Mouse (Mus musculus): ENCODE measurements around the gene Wdr90. TPM values are rescaled to one million over a fixed set of nuclear protein-coding genes. Genes with fewer than 3 reads are reported as not detected.

The Wdr90 gene
- polyA plus RNA-seq, 2 experiments from 2014 or later: 3.4 to 6.8 TPM

DNA sequence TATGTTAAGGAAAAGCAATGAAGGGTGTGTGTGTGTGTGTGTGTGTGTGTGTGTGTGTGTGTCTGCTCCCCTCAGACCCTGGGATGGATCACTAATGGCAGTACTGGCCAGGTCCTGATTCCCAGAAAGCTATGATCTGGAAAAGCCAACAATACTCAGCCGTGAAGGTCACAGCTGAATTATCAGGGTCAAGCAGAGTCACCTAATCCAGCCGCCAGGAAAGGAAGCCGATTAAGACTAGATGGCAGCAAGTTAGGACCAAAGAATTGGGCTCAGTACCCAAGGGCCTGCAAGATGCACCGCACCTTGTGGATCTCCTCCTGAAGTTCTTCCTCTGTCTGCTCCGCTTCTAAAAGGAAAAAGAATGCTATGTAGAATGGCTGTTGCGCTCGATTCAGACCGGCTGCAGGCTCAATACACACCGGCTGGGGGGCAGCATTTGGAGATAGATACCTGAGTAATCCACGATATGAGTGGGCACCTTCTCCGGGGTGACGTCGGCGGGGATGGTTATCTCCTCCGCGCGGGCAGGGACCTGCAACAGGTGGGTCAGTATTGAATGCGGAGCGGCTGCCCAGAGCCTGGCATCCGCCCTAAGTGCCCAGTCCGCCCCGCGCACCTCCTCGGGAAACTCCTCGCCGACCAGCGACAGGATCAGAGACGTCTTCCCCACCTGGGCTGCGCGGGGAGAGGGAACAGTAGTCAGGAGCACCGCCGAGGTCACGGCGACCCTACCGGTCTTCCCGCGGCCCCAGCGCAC, 17.5 kb downstream of the Wdr90 start:
- no peak for ATAC-seq

GRCm38 (mm10) chr17:25843122-25843521, 18.2 kb downstream of the Wdr90 start:
- no peak for ATAC-seq

DNA sequence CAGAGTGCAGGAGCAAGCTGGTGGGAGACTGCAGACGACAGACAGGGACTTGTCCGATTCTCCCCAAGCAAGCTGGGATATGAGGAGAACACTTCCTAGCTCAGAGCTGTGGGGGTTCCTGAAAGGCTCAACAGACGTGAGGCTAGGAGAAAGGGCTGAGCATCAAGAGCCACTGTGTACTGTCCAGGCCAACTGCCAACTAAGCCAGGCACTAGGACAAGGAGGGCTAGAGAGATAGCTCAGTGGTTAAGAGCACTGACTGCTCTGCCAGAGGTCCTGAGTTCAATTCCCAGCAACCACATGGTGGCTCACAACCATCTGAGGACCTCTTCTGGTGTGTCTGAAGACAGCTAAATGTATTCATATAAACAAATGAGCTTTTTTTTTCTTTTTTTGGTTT, 18.8 kb downstream of the Wdr90 start:
- no peak for ATAC-seq

DNA sequence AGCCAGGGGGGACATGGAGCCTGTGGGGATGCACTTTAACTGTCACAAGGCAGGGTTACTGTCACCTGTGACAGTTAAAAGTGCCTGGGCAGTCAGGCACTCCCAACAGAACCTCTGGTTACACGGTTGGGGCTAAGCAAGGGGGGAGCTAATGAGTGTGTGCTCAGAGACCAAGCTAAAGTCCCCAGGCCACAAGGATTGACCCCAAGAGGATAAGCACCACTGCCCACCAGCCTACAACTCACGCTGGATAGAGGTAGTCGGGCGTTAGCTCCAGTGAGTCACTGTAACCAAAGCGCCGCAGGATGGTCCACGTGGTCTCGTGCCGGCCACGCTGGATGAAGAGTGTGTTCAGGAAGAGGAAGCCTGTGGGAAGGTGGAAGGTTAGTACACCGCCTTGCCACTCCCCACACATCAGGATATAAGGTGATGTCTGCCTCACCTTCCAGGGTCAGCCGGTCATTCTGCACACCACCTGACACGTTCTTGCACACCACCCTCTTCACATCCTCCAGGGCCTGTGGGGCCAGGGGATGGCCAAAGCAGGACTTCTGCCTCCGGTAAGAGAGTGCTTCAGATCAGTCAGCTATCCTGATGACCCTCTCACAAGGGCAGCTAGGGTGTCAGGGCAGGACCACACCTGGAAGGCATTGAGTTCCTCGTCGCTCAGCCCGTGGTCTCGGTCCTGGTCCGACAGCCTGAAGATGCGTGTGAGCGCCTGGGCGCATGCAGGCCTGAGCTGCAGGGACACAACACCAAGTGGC, 20.0 kb downstream of the Wdr90 start, which contains the start of gene Gm20683:
Gene Gm20683 (minus strand): TSS at position 647 of the 764 bp plus-strand sequence.
- no peak for ATAC-seq

DNA sequence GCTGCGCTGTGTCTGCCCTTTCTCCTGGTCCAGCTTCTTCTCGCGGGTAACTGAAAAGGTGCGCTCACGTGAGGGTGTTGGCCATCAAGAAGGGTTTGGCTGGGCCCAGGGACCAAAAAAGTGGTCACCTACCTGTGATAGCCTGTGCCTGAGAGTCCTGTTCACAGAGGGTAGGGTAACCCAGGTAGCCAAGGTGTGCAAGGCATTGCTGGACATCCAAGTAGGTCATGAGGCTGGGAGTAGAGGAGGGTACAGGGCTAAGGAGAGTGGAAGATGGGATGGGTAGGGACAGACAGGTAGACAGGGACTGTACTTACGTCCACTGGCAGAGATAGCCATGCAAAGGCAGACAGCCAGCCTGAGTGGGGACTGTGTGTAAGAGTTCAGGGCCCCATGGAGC, 20.8 kb downstream of the Wdr90 start:
- no peak for ATAC-seq

DNA sequence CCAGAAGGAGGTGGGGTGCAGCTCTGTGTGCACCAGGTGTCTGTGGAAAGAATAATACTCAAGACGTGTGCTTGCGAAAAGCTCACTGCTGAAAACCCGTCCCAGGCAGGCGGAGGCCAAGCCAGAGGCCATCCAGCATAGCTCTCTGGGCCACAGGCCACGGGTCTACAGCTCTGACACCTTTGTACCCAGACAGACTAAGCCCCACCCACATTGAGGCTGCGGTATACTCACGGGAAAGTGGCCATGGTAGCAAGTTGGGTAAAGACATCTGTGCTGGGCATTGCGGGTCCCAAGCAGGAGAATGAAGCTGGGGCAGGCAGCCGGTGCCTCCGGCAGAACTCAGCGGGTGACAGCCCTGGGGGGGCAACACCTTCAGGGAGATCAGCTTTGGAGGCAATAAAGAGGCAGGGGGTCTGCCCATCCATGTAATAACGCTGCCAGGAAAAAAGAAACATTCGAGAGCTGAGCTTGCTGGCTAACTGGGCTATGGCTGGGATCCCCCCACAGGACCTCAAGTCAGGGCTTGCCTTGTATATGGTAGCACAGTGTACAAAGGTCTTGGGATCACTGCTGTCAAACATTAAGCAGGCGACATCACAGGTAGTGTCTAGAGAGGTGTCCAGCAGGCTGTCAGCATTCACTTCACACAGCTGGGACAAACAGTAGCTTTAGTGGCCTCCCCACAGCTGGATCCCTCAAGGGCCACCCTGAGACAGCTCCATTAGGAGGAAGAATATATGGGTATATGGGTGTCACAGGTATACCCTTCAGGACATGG, 21.7 kb downstream of the Wdr90 start:
- ATAC-seq: no peak

GRCm38 (mm10) chr17:25838904-25839303, 22.4 kb downstream of the Wdr90 start:
- ATAC-seq: no peak

DNA sequence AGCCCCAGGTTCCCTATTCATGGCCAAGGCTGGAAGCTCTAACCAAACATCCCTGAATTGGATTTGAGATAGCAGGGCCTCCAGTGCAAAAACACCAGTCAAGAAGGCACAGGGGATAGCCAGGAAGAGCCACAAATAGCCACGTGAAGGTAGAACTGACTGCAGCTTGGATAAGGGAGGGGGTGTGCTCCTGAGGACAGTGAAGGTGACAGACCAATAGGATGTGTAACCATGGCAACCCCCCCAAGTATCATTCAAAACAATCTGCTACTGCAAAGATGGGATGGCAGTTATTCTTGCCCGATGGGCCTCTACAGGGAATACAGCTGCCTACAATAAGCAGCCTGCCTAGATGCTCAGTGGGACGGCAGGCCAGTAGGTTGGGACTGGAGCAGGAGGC, 23.8 kb downstream of the Wdr90 start:
- ATAC-seq: no peak

- ATAC-seq: no peak
Observed at GRCm38 (mm10) chr17:25837076-25837410, 24.3 kb downstream of the Wdr90 start, which contains the start of gene Rhbdl1. TSS of gene Rhbdl1 (minus strand) at chr17:25837295.

DNA sequence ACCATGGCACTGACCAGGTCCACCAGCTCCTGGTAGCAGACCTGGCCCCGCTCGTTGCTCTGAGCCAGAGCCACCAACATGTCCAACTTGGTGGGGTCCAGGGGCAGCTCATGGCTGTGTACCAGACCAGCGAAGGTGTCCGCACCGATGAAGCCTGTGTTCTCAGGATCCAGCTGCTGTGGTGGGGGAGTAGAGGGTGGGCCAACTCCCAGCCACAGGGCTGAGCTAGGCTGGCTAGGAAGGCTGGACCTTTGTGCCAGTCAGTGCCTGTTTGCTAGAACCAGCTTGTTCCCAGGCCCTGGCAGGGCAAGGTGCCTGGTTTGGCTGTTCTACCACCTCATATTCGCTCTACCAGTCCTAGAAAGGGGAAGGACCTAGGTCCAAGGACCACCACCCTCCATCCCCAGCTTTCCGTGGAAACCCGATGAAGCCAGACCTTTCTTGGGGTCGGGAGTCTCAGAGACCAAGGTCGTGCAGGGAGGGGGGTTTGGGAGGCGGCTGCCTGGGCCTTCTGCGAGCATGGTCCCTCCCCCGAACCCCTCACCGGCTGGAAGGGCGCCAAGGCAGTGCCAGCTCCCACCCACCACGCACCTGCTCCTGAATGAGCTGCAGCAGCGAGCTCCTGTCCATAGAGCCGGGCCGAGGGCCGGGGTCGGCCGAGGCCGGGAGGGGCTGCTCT, 24.8 kb downstream of the Wdr90 start:
- ATAC-seq: no peak

DNA sequence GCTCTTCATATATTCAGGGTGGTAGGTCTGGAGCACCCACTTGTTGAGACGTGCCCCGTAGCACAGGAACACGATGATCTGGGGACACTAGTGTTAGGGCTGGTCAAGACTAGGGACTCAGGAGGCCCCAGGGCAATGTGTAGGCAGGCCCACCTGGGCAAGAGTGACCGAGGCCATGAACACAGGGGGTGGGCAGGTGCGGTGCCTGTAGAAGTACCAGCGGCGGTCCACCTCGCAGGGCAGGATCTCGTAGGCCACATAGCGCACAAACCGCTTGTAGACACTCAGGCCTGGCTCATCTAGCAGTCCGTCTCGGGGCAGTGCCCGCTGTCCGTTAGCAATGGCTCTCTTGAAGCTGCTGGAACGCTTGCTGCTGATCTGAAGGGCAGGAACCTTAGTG, 25.5 kb downstream of the Wdr90 start:
- ATAC-seq: no peak

- no peak for ATAC-seq
Observed at GRCm38 (mm10) chr17:25835301-25835700, 26.0 kb downstream of the Wdr90 start.

DNA sequence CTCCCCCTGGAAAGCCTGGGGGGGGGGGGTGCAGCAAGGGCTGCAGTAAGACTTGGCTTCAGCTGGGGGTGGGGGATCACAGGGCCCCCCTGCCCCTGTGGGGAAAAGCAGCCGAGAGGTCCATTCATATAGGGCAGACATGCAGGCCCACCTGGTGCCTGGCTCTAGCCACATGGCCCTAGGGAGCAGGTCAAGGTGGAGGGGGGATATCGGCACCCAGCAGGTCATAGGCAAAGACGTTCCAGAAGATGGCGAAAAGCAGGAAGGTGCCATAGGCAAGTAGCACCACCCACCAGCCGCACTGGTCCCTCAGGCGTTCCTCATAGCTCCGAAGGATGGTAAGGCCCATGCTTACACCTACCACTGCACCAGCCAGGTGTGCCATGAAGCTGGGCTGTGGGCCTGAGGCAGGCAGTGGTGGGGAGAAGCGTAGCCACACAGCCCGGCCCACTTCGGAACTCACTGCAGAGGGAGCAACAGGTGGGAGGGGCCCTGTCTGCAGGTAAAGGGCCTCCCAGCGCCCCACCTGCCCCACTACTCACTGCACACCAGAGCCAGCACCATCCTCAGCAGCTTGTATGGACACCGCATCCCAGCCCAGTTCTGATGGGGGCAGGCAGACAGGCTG, 26.6 kb downstream of the Wdr90 start:
- ATAC-seq: no peak

DNA sequence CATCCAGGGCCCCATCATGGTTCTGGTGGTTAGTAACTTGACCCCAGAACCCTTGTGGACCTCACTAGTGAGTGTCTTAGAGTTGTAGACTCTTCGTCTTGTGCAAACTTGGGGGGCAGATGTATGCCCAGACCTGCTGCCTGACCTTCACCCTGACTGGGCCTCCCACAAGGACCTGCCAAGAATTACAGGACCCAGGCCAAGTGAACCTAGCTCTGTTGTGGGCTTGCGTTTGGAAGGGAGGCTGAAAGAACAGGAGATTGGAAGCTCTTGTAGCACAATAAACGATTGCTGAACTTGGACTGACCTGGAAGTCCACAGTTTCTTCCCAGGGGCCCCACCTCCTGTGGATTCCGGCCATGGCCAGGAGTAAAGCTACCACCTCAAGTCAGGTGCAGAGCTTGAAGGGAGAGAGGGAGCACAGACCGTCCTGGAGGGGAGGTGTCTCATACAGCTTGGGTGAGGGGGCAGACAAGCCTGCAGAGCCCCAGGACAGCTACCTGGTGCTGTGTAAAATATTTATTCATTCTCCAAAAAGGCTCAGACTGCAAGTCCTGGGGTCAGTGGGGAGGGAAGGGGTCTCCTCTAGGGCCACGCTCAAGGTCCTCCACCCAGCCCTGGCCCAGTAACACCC, 27.2 kb downstream of the Wdr90 start:
- ATAC-seq: no peak

- ATAC-seq: peak; percentile 21
Observed at GRCm38 (mm10) chr17:25833291-25833663, 28.0 kb downstream of the Wdr90 start, which contains the start of gene Stub1. TSS of gene Stub1 (minus strand) at chr17:25833404.

DNA sequence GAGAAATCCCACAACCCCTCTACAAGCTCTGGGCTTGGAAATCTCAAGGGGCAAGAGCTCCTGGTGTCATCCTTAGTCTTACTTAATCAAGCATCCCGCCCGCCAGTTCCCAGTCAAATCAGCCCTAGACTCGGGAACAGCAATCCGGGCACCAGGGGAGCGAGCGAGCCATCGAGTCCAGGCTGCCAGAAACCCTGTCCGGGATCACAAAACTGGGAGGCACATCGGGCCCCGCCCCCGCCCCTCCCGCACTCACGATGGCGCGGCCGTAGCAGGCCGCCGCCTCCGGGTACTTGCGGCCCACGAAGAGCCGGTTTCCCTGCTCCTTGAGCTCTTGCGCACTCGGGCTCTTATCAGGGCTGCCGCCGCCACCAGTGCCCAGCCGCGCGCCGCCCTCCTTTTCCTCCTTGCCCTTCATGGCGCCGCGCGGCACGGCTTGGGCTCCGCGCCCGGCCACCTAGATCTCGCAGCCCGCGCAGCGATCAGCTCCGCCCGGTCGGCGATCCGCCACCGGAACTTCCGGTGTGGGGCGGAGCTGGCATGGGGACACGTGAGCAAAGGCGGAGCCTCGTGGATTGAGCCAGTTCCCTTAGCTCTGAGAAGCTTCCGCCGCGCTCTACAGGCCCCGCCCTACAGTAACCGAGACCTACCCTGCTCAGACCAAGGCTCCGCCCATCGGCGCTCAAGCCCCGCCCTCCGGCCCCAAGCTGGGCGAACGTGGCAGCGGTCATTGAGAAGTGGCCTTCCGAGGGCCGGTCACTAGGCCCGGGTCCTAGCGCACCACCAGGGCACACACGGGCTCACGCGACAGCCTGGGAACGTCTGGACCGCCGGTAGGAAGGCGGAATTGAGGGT, 28.6 kb downstream of the Wdr90 start:
- peak; percentile 93 for ATAC-seq

GRCm38 (mm10) chr17:25831451-25832281, 29.6 kb downstream of the Wdr90 start:
- no peak for ATAC-seq

DNA sequence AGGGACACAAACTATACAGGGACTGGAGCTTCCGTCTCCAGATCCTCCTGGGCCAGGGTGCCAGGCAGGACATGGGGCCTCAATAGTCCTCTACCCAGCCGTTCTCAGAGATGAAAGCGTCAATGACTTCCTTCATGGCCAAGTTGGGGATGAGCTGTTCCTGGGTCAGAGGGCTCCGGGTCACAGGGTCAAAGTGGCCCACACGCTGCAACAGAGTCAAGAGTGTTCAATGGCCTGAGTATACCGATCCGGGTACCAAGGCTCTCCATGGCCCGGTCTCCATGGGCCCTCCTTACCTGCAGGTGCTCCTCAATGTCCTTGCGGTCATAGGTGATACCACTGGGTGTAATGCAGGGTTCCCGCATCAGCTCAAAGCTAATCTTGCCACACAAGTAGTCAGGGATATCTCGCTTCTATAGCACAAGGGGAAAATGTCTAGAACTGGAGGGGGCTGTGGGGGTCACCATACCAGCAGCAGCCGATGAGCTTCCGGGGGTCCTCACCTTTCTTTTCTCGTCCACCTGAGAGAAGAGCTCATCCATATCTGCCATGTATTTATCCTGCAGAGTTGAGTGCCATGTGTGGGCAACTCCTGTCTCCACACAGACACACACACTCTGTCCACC, 30.4 kb downstream of the Wdr90 start:
- ATAC-seq: no peak

DNA sequence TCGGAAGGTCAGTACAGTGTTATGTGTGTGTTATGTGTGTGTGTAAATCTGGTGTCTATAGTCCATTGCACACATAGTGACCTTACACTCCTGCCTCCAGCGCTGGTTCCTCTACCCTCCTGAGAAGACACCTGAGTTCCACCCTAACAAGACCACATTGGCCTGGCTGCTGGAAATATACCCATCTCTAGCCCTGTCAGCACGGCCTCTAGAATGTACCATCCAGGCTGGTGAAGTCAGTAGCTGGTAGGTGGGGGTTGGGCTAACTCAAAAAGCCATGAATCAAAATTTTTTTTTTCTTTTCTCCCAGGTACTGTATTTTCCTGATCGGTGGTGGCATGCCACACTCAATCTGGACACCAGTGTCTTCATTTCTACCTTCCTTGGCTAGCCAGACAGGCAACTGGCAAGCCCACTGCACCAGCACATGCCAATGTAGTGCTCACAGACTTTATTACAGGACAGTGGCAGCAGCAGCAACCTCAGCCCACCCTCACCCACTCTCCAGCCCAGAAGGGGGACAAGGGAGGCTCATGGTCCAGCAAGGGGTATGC, 31.0 kb downstream of the Wdr90 start:
- no peak for ATAC-seq

All from CD4-positive, CD25-positive, alpha-beta regulatory T cell, adult 4 months (primary cell).